Mouse (Mus musculus) cortical plate, adult 2 months (tissue): ENCODE measurements around the gene Ppil6.

Experiments
- CTCF ChIP-seq: fragments of 200-500 bp; IDR thresholded peaks from 2 replicates; pipeline ENCODE4 v1.5.1; 2011; ENCODE audit warnings: mild to moderate bottlenecking, control low read depth, low read length; ENCODE audit not compliant: insufficient read depth; ENCODE audit errors: extremely low read depth
- POLR2A ChIP-seq: fragments of 200-500 bp; IDR thresholded peaks from 2 replicates; pipeline ENCODE4 v1.6.1; 2011; ENCODE audit warnings: mild to moderate bottlenecking, low read length, control low read depth; ENCODE audit not compliant: insufficient read depth; ENCODE audit errors: extremely low read depth

- TF ChIP-seq POLR2A, result no peak
- TF ChIP-seq CTCF, result no peak
Measured at GRCm38 (mm10) chr10:41461057-41461722, 29.0 kb upstream of the Ppil6 start.
